Mouse (Mus musculus): ENCODE results near the gene Slc17a8. TPM values are rescaled to one million over a fixed set of nuclear protein-coding genes. Genes with fewer than 3 reads are reported as not detected.

The Slc17a8 gene
- polyA plus RNA-seq (2014; fragmentation: Illumina TruSeq; extraction: RNeasy Lipid Tissue Mini Kit (QIAGEN cat#74804)), result 0.20 TPM

DNA sequence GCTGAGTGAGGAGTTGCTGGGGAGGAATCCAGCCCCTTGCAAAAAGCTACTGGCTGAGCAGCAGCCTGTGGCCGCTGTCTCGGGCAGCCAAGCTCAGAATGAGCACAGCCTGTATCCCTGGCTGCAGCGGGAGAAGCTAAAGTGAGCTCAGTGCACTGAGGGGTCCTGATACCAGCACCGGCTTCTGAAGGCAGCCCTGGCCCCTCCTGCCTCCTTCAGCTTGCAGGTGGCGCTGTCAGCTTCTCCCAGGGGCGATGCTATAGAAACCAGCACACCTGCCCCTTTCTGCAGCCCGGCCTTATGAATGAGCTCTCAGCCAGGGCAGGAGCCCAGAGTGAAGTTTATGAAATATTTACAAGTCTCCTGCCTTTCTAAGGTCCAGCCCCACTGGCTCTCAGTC is at the start of gene Slc17a8:
TSS of gene Slc17a8 (minus strand) at position 125 of the 400 bp plus-strand sequence.

DNA sequence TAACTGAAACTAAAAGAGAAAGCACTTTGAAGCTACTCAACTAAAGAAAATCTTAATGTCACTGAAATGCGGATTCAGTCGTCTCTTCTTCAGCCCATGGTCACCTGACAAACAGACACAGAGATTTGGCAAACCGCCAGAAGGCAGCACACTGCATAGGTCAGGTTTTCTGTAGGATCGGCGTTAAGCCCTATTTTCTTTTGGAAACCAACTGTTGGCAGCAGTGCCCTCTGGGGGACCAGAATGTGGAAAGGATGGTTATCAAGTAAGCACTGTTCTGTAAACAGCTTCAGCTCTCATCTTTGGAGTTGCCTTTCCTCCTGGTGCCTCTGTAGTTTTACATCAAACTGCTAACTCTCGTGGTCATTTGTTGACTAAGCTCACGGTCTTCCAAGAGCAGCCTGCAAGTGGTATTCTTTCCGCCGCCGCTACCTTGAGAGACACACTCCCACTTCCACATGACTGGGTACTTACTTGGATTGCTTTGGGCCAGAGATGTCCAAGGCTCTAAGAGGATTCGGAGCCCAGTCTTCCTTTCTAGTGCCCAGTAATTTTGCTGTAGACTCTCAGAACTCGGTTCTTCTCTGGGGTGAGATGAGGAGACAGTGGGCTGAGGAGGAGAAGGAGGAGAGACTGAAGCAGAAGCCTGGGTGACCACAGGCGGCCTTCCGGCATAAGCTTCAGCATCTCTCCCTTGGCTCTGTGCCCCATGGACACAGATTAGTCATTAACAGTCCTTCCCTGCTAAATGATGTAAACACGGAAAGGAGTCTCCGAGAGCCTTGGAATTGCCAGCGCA is 87.9 kb downstream of the Slc17a8 start, which contains the start of gene Nr1h4:
TSS of gene Nr1h4 (minus strand) at position 657 of the 799 bp plus-strand sequence.

Other genes starting within 250 kb of the Slc17a8 start
- 22.4 TPM for gene Gas2l3, start 177.3 kb downstream of the Slc17a8 start, polyA plus RNA-seq (2014; fragmentation: Illumina TruSeq; extraction: RNeasy Lipid Tissue Mini Kit (QIAGEN cat#74804))
- gene Nr1h4, start 87.7 kb downstream of the Slc17a8 start, polyA plus RNA-seq (2014; fragmentation: Illumina TruSeq; extraction: RNeasy Lipid Tissue Mini Kit (QIAGEN cat#74804)), result 5.1 TPM
- gene Scyl2, start 65.0 kb upstream of the Slc17a8 start, polyA plus RNA-seq (2014; fragmentation: Illumina TruSeq; extraction: RNeasy Lipid Tissue Mini Kit (QIAGEN cat#74804)), result 106 TPM
- gene Actr6, start 111.0 kb upstream of the Slc17a8 start, polyA plus RNA-seq (2014; fragmentation: Illumina TruSeq; extraction: RNeasy Lipid Tissue Mini Kit (QIAGEN cat#74804)), result 53.1 TPM
- 73.6 TPM for gene Uhrf1bp1l, start 123.7 kb upstream of the Slc17a8 start, polyA plus RNA-seq (2014; fragmentation: Illumina TruSeq; extraction: RNeasy Lipid Tissue Mini Kit (QIAGEN cat#74804))

Data from ovary, adult 10 weeks (tissue).